Mouse (Mus musculus): ENCODE results near the gene Trak1. TPM values are rescaled to one million over a fixed set of nuclear protein-coding genes. Genes with fewer than 3 reads are reported as not detected.
A peak's percentile ranks its signal among the peaks of the same experiment; 100 is the strongest.

Gene Trak1
- polyA plus RNA-seq, 1 experiment: 45.8 TPM

- no peak for DNase-seq (ENCODE audit: low read depth, low spot score)
- 80% methylated on average over 9 of the region's 9 CpGs for WGBS
These were observed 90.4 kb downstream of the Trak1 start for GRCm38 (mm10) chr9:121387539-121388272.

- DNase-seq (ENCODE audit: low read depth, low spot score): no peak
- 71% methylated on average over 13 of the region's 13 CpGs for WGBS
These were observed 91.1 kb downstream of the Trak1 start for GRCm38 (mm10) chr9:121388273-121388931.

- 77% methylated on average over 10 of the region's 10 CpGs for WGBS
- no peak for DNase-seq (ENCODE audit: low read depth, low spot score)
These were observed 92.0 kb downstream of the Trak1 start for GRCm38 (mm10) chr9:121389258-121389657.

GRCm38 (mm10) chr9:121391898-121392297 is 94.6 kb downstream of the Trak1 start:
- 91% methylated on average over 13 of the region's 13 CpGs for WGBS
- DNase-seq (ENCODE audit: low read depth, low spot score): no peak

- 18% methylated on average over 5 of the region's 5 CpGs for WGBS
- peak; percentile 75 for DNase-seq (ENCODE audit: low read depth, low spot score)
These were observed 95.1 kb downstream of the Trak1 start for GRCm38 (mm10) chr9:121392427-121392826.

- no peak for DNase-seq (ENCODE audit: low read depth, low spot score)
- WGBS: 94% methylated on average over 4 of the region's 4 CpGs
These were observed 95.8 kb downstream of the Trak1 start for GRCm38 (mm10) chr9:121393104-121393503.

GRCm38 (mm10) chr9:121394882-121395281 is 97.6 kb downstream of the Trak1 start:
- DNase-seq (ENCODE audit: low read depth, low spot score): no peak
- WGBS: 77% methylated on average over 2 of the region's 2 CpGs

GRCm38 (mm10) chr9:121395812-121396211 is 98.5 kb downstream of the Trak1 start:
- DNase-seq (ENCODE audit: low read depth, low spot score): no peak
- WGBS: 73% methylated on average over 5 of the region's 5 CpGs

GRCm38 (mm10) chr9:121398100-121398760 is 100.9 kb downstream of the Trak1 start:
- 28% methylated on average over 17 of the region's 17 CpGs for WGBS

GRCm38 (mm10) chr9:121398761-121399160 is 101.5 kb downstream of the Trak1 start:
- 48% methylated on average over 7 of the region's 7 CpGs for WGBS
- DNase-seq (ENCODE audit: low read depth, low spot score): no peak

More at GRCm38 (mm10) chr9:121398100-121398760, 100.9 kb downstream of the Trak1 start:
- no peak for DNase-seq (ENCODE audit: low read depth, low spot score)

GRCm38 (mm10) chr9:121400608-121401007 is 103.3 kb downstream of the Trak1 start:
- WGBS: 89% methylated on average over 8 of the region's 8 CpGs
- no peak for DNase-seq (ENCODE audit: low read depth, low spot score)

GRCm38 (mm10) chr9:121403157-121403671 is 105.9 kb downstream of the Trak1 start:
- 62% methylated on average over 16 of the region's 16 CpGs for WGBS

GRCm38 (mm10) chr9:121403699-121404098 is 106.4 kb downstream of the Trak1 start:
- DNase-seq (ENCODE audit: low read depth, low spot score): no peak
- WGBS: 84% methylated on average over 11 of the region's 11 CpGs

More at GRCm38 (mm10) chr9:121403157-121403671, 105.9 kb downstream of the Trak1 start:
- no peak for DNase-seq (ENCODE audit: low read depth, low spot score)

GRCm38 (mm10) chr9:121405088-121405681 is 107.9 kb downstream of the Trak1 start:
- 94% methylated on average over 8 of the region's 8 CpGs for WGBS
- no peak for DNase-seq (ENCODE audit: low read depth, low spot score)

GRCm38 (mm10) chr9:121405792-121406191 is 108.5 kb downstream of the Trak1 start:
- WGBS: 93% methylated on average over 4 of the region's 4 CpGs
- DNase-seq (ENCODE audit: low read depth, low spot score): no peak

GRCm38 (mm10) chr9:121414237-121414636 is 116.9 kb downstream of the Trak1 start:
- WGBS: 45% methylated on average over 12 of the region's 12 CpGs
- no peak for DNase-seq (ENCODE audit: low read depth, low spot score)

GRCm38 (mm10) chr9:121415626-121416241 is 118.4 kb downstream of the Trak1 start:
- 33% methylated on average over 19 of the region's 19 CpGs for WGBS
- DNase-seq (ENCODE audit: low read depth, low spot score): peak; percentile 90

- WGBS: 30% methylated on average over 5 of the region's 5 CpGs
- DNase-seq (ENCODE audit: low read depth, low spot score): no peak
These were observed 119.2 kb downstream of the Trak1 start for GRCm38 (mm10) chr9:121416460-121416859.

GRCm38 (mm10) chr9:121416872-121417637 is 119.8 kb downstream of the Trak1 start:
- no peak for DNase-seq (ENCODE audit: low read depth, low spot score)
- 48% methylated on average over 7 of the region's 7 CpGs for WGBS
